Mouse (Mus musculus): Measurements from ENCODE around the gene Prl2c3.
"Not testable (repeated sequence)": the region's sequence is repeated elsewhere in the genome, so short reads cannot be mapped to it uniquely, and the experiment has no call there.

The Prl2c3 gene

DNA sequence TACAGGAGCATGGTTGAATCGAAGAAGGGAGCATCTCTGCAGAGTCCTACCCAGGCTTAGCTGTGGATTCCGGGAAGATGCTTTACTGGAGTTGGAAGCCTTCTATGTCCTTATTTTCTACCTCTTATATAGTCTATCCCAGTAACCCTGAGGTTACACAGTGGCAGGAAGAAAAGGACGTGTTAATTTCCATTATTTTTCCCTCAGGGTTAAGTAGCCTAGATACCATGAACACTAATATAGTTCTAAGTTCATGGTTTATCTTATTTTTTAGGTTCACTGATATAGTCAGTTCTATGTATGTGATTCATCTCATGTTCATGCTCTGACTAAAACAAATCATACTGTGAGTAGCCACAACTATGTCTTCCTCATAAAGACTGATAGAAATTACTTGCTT lies at the start of gene Prl2c3:
Prl2c3 (minus strand) TSS at position 101 of the 400 bp plus-strand sequence.
- ATAC-seq (ENCODE audit: insufficient number of reproducible peaks, low FRiP score, low TSS enrichment): not testable (repeated sequence)

DNA sequence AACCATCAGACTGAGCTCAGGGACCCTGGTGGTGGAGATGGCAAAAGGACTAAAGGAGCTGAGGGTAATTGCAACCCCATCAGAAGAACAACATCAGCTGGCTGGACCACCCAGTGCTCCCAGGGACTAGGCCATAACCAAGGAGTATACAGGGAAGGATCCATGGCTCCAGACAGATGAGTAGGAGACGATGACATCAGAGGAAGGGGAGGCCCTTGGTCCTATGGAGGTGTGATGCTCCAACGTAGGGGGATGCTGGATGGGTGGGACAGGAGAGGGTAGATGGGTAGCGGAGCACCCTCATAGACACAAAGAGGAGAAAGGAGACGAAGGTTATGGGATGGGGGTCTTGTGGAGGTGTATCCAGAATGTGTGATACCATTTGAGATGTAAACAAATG lies 48.4 kb upstream of the Prl2c3 start:
- not testable (repeated sequence) for ATAC-seq (ENCODE audit: insufficient number of reproducible peaks, low FRiP score, low TSS enrichment)

DNA sequence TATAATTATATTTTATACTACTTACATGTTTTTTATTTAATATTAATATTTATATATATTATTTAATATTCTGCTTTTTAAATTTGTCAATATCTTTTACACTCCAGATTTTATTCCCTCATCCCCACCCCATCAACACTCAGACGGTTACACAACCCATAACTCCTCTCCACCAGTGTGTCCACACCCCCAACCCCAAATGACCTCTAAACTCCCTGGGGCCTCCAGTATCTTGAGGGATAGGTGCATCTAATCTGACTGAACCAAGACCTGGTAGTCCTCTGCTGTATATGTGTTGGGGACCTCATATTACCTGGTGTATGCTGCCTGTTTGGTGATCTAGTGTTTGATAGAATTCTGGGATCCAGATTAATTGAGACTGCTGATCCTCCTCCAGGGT lies 44.8 kb upstream of the Prl2c3 start:
- not testable (repeated sequence) for ATAC-seq (ENCODE audit: insufficient number of reproducible peaks, low FRiP score, low TSS enrichment)

DNA sequence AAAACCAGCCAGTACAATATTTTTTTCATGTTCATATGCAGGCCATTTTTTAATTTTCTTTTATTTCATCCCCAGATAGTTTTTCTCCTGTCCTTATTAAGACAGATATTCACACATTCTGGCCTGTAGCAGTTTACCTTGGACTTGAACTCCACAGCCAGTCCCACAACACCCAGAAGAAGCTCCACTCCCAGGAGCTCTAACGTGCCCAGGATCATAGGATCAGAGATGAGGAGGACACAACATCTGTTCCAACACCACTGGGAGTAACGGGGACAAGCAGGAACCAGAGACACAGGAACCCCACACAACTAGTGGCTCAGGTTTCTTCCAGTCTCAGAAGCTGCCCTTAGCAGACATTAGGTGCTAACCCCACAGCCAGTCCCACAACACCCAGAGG lies 37.7 kb upstream of the Prl2c3 start:
- not testable (repeated sequence) for ATAC-seq (ENCODE audit: insufficient number of reproducible peaks, low FRiP score, low TSS enrichment)

DNA sequence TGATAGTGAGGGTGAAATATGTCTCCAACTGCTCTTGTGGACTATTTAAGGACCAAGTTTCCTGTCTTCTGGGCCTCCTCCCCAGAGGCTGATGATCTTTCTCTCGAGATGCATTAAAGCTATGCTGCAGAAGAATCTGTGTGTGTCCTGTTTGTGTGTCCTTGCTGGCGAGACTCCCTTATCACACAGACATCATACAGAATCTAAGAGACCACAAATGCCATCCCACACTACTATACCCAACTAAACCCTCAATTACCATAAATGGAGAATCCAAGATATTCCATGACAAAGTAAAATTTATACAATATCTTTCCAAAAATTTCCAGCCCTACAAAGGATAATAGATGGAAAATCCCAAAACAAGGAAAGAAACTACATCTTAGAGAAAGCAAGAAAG lies 31.9 kb upstream of the Prl2c3 start:
- no peak for ATAC-seq (ENCODE audit: insufficient number of reproducible peaks, low FRiP score, low TSS enrichment)

DNA sequence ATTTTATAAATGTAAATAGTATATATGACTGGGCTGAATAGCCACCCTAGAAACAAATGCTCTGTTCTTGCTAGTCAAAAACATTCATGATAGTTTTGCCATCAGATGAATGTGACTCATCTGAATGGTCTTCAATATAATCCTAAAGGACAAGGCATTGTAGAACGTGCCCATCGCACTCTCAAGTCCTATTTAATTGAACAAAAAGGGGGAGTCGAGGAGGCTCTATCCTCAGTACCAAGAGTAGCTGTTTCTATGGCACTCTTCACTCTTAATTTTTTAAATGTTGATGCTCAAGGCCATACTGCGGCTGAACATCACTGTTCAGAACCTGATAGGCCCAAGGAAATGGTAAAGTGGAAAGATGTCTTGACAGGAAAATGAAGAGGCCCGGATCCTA lies 29.2 kb upstream of the Prl2c3 start:
- ATAC-seq (ENCODE audit: insufficient number of reproducible peaks, low FRiP score, low TSS enrichment): no peak

DNA sequence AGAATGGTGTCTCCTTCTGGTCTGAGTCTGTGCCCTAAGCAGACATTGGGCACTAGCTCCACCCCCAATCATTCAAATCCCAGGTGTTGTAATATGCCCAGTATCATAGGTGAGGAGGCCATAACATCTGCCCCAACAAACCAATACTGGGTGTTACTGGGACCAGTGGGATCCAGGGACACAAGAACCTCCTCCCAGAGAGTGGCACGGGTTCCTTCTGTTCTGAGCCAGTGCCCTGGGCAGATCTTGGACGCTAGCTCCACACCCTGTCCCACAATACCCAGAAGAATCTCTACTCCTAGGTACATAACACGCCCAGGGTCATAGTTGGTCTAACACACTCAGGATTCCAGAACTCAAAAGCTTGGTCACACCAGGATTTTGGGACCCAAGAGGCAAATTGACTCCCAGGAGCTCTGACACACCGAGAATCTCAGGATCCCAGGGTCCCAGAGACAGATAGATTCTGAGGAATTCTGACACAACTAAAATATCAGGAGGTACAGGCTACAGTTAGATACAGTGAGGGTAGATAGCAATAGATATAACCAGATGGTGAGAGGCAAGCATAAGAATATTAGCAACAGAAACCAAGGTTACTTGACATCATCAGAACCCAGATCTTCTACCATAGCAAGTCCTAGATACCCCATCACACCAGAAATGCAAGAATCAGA lies 24.8 kb upstream of the Prl2c3 start:
- not testable (repeated sequence) for ATAC-seq (ENCODE audit: insufficient number of reproducible peaks, low FRiP score, low TSS enrichment)

DNA sequence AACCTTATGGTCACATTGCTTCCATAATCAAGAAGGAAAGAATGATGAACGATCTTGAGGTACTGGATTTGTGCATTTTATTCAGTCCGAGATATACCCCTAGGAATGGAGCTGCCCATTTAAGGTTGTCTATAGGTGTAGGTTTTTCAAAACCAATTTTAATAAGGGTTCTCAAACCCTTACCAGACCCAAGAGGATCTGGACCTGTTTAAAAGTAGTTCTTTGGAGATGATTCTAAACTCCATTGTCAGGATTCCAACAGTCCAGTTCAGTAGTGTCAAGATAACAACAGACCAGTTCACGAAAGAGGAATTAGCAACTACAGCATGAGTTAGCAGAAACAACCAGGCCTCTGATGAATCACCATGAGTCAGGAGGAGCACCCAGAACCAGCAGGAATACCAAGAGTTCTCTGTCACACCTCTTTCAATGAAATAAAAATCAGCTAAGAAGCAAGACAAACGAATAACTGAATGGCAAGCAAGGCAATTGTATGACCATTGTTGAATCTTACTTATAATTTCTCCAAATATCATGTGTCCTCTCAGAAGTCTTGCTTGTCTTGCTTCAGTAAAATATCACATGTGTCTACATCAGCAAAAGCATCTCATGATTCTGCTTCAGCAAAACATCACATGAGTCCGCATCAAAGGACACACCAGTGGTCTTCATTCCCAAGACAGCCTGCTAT lies 14.0 kb upstream of the Prl2c3 start:
- not testable (repeated sequence) for ATAC-seq (ENCODE audit: insufficient number of reproducible peaks, low FRiP score, low TSS enrichment)

DNA sequence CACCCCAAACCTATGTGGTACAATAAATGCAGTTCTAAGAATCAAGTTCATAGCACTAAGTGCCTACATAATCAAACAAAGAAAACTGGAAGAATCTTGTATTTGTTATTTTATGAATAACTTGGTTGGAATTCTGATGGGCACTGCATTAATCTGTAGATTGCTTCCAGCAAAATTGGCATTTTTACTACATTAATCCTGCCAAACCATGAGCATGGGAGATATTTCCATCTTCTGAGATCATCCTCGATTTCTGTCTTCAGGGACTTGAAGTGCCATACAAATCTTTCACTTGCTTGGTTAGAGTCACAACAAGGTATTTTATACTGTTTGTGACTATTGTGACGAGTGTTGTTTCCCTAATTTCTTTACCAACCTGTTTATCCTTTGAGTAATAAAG lies 9.7 kb upstream of the Prl2c3 start:
- ATAC-seq (ENCODE audit: insufficient number of reproducible peaks, low FRiP score, low TSS enrichment): no peak

DNA sequence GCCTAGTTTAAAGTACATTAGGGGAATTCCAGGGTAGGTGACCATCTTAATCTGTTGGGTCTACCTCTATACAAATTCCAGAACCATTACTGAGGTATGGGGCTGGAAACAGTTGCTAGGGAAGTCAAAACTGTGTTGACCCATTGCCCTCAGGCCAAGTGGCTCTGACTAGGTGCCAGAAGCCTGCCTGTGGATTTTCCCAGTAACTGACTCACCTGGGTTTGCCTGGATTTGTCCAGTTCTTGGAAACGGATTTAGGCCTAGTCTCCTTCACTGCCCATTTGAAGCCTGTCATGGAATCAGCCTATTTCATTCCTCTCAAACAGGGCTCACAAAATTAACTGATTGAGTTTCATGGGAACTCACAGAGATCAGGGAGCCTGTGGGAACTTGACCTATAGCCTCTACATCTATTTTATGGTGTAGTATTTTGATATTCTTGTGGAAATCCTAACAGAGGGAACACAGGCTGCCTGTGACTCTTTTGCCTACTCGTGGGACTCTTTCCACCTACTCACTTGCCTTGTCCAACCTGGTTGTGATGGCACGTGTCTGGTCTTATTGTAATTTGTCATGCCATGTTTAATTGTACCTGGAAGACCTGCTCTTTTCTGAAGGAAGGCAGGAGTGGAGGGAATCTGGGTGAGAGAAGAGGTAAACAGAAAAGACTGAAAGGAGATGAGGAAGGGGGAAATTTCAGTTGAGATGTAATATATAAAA lies 9.1 kb upstream of the Prl2c3 start:
- ATAC-seq (ENCODE audit: insufficient number of reproducible peaks, low FRiP score, low TSS enrichment): not testable (repeated sequence)

DNA sequence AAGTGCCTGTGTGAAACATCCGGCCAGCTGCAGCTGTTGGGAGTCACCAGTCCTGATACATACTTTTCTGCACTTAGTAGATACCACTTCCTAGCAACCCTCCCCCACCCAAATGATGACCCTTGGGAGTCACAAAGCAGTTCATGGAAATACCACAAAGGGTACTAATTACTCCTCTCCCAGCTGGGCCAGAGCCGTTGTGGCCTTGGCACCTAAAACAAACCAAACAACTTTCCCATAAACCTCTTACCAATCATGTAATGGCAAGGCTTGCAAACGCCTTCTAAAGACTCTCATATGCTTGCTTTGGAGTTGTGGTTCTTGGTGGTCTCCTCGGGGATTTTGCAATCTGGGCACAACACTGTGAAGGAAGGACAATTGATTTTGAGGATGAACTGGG lies 6.6 kb upstream of the Prl2c3 start:
- ATAC-seq (ENCODE audit: insufficient number of reproducible peaks, low FRiP score, low TSS enrichment): not testable (repeated sequence)

DNA sequence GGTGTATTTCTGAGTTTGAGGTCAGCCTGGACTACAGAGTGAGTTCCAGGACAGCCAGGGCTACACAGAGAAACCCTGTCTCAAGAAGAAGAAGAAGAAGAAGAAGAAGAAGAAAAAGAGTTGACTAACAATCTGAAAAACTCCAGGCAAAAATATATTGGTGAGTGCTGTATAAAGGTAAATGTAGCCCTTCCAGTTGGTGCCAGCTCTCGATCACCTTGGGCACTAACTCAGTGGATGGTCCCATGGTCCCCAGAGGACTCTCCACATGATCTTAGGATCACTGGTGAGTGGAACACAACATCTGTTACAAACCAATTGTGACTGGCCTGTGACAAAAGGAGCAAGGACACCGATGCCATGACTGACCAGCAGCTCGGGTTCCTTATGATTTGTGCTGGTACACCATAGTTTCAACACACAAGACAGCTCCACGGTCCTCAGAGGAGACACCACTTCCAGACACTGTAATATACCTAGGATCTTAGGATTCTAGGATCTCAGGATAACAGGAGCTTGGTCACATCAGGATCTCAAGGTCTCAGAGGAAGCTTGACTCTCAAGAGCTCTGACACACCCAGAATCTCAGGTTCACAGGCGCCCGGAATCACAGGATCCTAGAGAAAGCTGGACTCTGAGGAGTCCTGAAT lies 30.3 kb downstream of the Prl2c3 start:
- not testable (repeated sequence) for ATAC-seq (ENCODE audit: insufficient number of reproducible peaks, low FRiP score, low TSS enrichment)

Measured in cerebellum, adult (tissue).